Mouse (Mus musculus): ENCODE measurements around the gene Kcnj13. TPM values are rescaled to one million over a fixed set of nuclear protein-coding genes. Genes with fewer than 3 reads are reported as not detected.

Kcnj13 gene
- 10.4 and 11.2 TPM in 2 replicates for polyA plus RNA-seq (2014; fragmentation: Nextera tagmentation; extraction: Ambion mirVana)

- no peak within 1 kb of the TSS for H3K4me3 ChIP-seq (ENCODE audit: low read depth, low read length)
- DNase-seq (ENCODE audit: low spot score): peak; percentile 5
- peaks cover 17% of the 10 kb centered on the region for H3K36me3 ChIP-seq (ENCODE audit: control insufficient read depth, insufficient read depth, low read length)
- no peak within 1 kb of the TSS for H3K27ac ChIP-seq (ENCODE audit: low read depth, low read length)
- no peaks in the 10 kb centered on the region for H3K9me3 ChIP-seq (replicated peaks; ENCODE audit: control insufficient read depth, low read length)
- no peaks in the 10 kb centered on the region for H3K4me1 ChIP-seq (ENCODE audit: control insufficient read depth, insufficient read depth, low read length)
- ATAC-seq: no peak
- WGBS: 4% methylated on average over 6 of the region's 6 CpGs
- no peak within 1 kb of the TSS for H3K4me2 ChIP-seq (ENCODE audit: low read length)
- H3K9ac ChIP-seq (ENCODE audit: low read length): no peak within 1 kb of the TSS
- no peaks in the 10 kb centered on the region for H3K27me3 ChIP-seq (replicated peaks; ENCODE audit: control insufficient read depth, insufficient read depth, low read length)
Observed at GRCm38 (mm10) chr1:87394594-87394993, at the start of gene Kcnj13. Gene Kcnj13 (minus strand): TSS chr1:87394729.

- no peak for DNase-seq (ENCODE audit: low spot score)
- Histone ChIP-seq H3K4me1 (ENCODE audit: control insufficient read depth, insufficient read depth, low read length) (no peaks in the 10 kb centered on the region), H3K9ac (ENCODE audit: low read length) (no peak overlapping the region), H3K4me2 (ENCODE audit: low read length) (no peak overlapping the region), H3K36me3 (ENCODE audit: control insufficient read depth, insufficient read depth, low read length) (peaks cover 71% of the 10 kb centered on the region), H3K9me3 (replicated peaks; ENCODE audit: control insufficient read depth, low read length) (no peaks in the 10 kb centered on the region), H3K27ac (ENCODE audit: low read depth, low read length) (no peak overlapping the region), H3K27me3 (replicated peaks; ENCODE audit: control insufficient read depth, insufficient read depth, low read length) (no peaks in the 10 kb centered on the region), H3K4me3 (ENCODE audit: low read depth, low read length) (no peak overlapping the region)
- ATAC-seq: no peak
- 79% methylated on average over 6 of the region's 6 CpGs for WGBS
Observed at GRCm38 (mm10) chr1:87436583-87436982, 42.1 kb upstream of the Kcnj13 start.

GRCm38 (mm10) chr1:87435125-87435524 is 40.6 kb upstream of the Kcnj13 start:
- WGBS: 94% methylated on average over 2 of the region's 2 CpGs
- no peak for DNase-seq (ENCODE audit: low spot score)
- H3K36me3 ChIP-seq (ENCODE audit: control insufficient read depth, insufficient read depth, low read length): peaks cover 74% of the 10 kb centered on the region

DNA sequence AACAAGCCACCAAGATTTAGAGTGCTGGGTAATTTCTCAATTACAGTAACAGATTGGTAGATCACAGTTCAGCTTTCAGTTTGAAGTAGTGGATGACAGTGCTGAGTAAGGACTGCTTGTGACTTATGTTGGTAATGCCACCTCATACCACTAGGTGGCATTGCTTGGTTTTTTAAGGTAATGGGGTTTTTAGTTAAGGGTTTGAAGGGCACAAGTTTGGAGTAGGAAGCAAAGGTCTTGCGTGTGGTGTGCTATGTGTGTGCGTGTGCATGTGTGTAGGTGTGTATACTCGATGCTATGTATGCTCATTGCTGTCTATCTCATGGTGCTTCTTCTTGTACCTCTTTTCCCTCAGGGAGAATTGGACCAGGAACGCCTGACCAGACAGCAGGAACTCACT is 24.2 kb upstream of the Kcnj13 start:
- Histone ChIP-seq H3K27ac (ENCODE audit: low read depth, low read length) (no peak overlapping the region), H3K4me1 (ENCODE audit: control insufficient read depth, insufficient read depth, low read length) (no peaks in the 10 kb centered on the region), H3K27me3 (replicated peaks; ENCODE audit: control insufficient read depth, insufficient read depth, low read length) (no peaks in the 10 kb centered on the region), H3K4me2 (ENCODE audit: low read length) (no peak overlapping the region), H3K9ac (ENCODE audit: low read length) (no peak overlapping the region), H3K9me3 (replicated peaks; ENCODE audit: control insufficient read depth, low read length) (no peaks in the 10 kb centered on the region), H3K36me3 (ENCODE audit: control insufficient read depth, insufficient read depth, low read length) (peaks cover 62% of the 10 kb centered on the region), H3K4me3 (ENCODE audit: low read depth, low read length) (no peak overlapping the region)
- ATAC-seq (no peak), DNase-seq (ENCODE audit: low spot score) (peak; percentile 64)
- 88% methylated on average over 4 of the region's 4 CpGs for WGBS

More at GRCm38 (mm10) chr1:87435125-87435524, 40.6 kb upstream of the Kcnj13 start:
- no peak for ATAC-seq
- H3K4me3 ChIP-seq (ENCODE audit: low read depth, low read length): no peak overlapping the region
- no peaks in the 10 kb centered on the region for H3K27me3 ChIP-seq (replicated peaks; ENCODE audit: control insufficient read depth, insufficient read depth, low read length)
- H3K4me1 ChIP-seq (ENCODE audit: control insufficient read depth, insufficient read depth, low read length): no peaks in the 10 kb centered on the region
- no peaks in the 10 kb centered on the region for H3K9me3 ChIP-seq (replicated peaks; ENCODE audit: control insufficient read depth, low read length)
- no peak overlapping the region for H3K27ac ChIP-seq (ENCODE audit: low read depth, low read length)
- H3K9ac ChIP-seq (ENCODE audit: low read length): no peak overlapping the region
- H3K4me2 ChIP-seq (ENCODE audit: low read length): no peak overlapping the region

DNA sequence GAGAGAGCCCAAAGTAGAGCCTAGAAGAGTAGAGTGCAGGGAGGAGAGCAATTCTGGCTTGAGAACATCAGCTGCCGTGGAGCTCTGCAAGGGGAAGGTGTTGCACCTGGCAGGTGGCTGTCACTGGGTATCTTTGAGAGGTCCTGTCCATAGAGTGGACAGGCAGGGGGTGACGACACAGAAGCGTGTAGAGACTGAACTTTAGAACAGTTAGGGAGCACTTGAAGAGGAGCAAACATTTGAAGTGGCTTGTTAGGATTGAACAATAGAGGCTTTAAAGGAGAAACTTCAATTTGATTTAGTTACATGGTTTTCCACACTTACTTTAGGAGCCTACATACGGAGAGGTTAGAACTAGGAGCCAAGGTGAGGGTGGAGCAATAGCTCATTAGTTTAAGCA is 14.9 kb upstream of the Kcnj13 start:
- Histone ChIP-seq H3K9ac (ENCODE audit: low read length) (no peak overlapping the region), H3K36me3 (ENCODE audit: control insufficient read depth, insufficient read depth, low read length) (peaks cover 86% of the 10 kb centered on the region), H3K4me1 (ENCODE audit: control insufficient read depth, insufficient read depth, low read length) (no peaks in the 10 kb centered on the region), H3K27ac (ENCODE audit: low read depth, low read length) (no peak overlapping the region), H3K9me3 (replicated peaks; ENCODE audit: control insufficient read depth, low read length) (no peaks in the 10 kb centered on the region), H3K4me3 (ENCODE audit: low read depth, low read length) (no peak overlapping the region), H3K4me2 (ENCODE audit: low read length) (no peak overlapping the region), H3K27me3 (replicated peaks; ENCODE audit: control insufficient read depth, insufficient read depth, low read length) (no peaks in the 10 kb centered on the region)
- WGBS: 93% methylated on average over 4 of the region's 4 CpGs
- ATAC-seq (no peak), DNase-seq (ENCODE audit: low spot score) (no peak)

GRCm38 (mm10) chr1:87406012-87406411 is 11.5 kb upstream of the Kcnj13 start:
- no peaks in the 10 kb centered on the region for H3K4me1 ChIP-seq (ENCODE audit: control insufficient read depth, insufficient read depth, low read length)
- DNase-seq (ENCODE audit: low spot score) (no peak), ATAC-seq (no peak)
- H3K4me3 ChIP-seq (ENCODE audit: low read depth, low read length): no peak overlapping the region
- no peak overlapping the region for H3K27ac ChIP-seq (ENCODE audit: low read depth, low read length)
- peaks cover 61% of the 10 kb centered on the region for H3K36me3 ChIP-seq (ENCODE audit: control insufficient read depth, insufficient read depth, low read length)
- H3K9ac ChIP-seq (ENCODE audit: low read length): no peak overlapping the region
- H3K27me3 ChIP-seq (replicated peaks; ENCODE audit: control insufficient read depth, insufficient read depth, low read length): no peaks in the 10 kb centered on the region
- H3K9me3 ChIP-seq (replicated peaks; ENCODE audit: control insufficient read depth, low read length): no peaks in the 10 kb centered on the region
- H3K4me2 ChIP-seq (ENCODE audit: low read length): no peak overlapping the region

GRCm38 (mm10) chr1:87404710-87405109 is 10.2 kb upstream of the Kcnj13 start:
- no peak overlapping the region for H3K4me2 ChIP-seq (ENCODE audit: low read length)
- ATAC-seq (no peak), DNase-seq (ENCODE audit: low spot score) (no peak)
- H3K4me1 ChIP-seq (ENCODE audit: control insufficient read depth, insufficient read depth, low read length): no peaks in the 10 kb centered on the region
- no peak overlapping the region for H3K4me3 ChIP-seq (ENCODE audit: low read depth, low read length)
- H3K36me3 ChIP-seq (ENCODE audit: control insufficient read depth, insufficient read depth, low read length): peaks cover 51% of the 10 kb centered on the region
- H3K27me3 ChIP-seq (replicated peaks; ENCODE audit: control insufficient read depth, insufficient read depth, low read length): no peaks in the 10 kb centered on the region
- H3K9me3 ChIP-seq (replicated peaks; ENCODE audit: control insufficient read depth, low read length): no peaks in the 10 kb centered on the region
- no peak overlapping the region for H3K9ac ChIP-seq (ENCODE audit: low read length)
- H3K27ac ChIP-seq (ENCODE audit: low read depth, low read length): no peak overlapping the region
- WGBS: 86% methylated on average over 1 of the region's 1 CpGs

GRCm38 (mm10) chr1:87396923-87397586 is 2.5 kb upstream of the Kcnj13 start:
- ATAC-seq (no peak), DNase-seq (ENCODE audit: low spot score) (peak; percentile 36)
- Histone ChIP-seq H3K4me3 (ENCODE audit: low read depth, low read length) (no peak overlapping the region), H3K27ac (ENCODE audit: low read depth, low read length) (no peak overlapping the region), H3K4me2 (ENCODE audit: low read length) (no peak overlapping the region), H3K27me3 (replicated peaks; ENCODE audit: control insufficient read depth, insufficient read depth, low read length) (no peaks in the 10 kb centered on the region), H3K4me1 (ENCODE audit: control insufficient read depth, insufficient read depth, low read length) (no peaks in the 10 kb centered on the region), H3K36me3 (ENCODE audit: control insufficient read depth, insufficient read depth, low read length) (peaks cover 8% of the 10 kb centered on the region; the same call in 1 of the 2 replicates), H3K9ac (ENCODE audit: low read length) (no peak overlapping the region), H3K9me3 (replicated peaks; ENCODE audit: control insufficient read depth, low read length) (no peaks in the 10 kb centered on the region)
- 88% methylated on average over 7 of the region's 7 CpGs for WGBS

DNA sequence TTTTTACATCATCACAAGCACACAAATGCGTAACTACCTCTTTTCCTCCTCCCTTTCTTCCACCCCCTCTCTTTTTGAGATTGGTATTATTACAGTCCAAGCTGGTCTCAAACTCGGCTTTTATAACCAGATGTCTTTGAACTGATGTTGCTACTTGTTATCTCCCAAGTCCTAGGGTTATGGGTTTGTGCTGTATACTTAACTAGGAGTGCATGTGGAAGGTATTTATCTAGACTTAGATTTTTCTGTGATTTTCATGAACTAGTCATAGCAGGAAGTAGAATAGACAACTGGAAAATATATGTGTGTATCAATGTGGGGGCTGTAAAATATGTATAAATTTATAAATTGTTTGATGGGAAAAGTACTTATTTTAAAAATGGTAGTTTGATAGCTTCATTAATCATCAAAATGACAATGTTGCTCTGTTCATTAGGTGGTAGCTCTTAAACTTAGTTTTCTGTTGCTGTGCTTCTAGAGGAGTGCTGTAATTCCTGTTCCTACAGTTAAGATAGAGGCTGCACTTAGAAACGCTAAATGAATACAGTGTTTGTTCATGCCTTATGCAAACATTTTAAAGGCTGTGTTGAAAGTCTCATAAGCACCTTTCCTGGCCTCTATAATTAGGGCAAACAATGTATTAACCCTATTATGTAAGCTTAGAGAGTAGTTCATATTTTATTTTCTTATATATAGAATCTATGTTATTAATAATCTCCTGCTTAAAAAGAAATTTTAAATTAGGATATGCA is 909 bp downstream of the Kcnj13 start:
- DNase-seq (ENCODE audit: low spot score): no peak
- no peaks in the 10 kb centered on the region for H3K27me3 ChIP-seq (replicated peaks; ENCODE audit: control insufficient read depth, insufficient read depth, low read length)
- 76% methylated on average over 3 of the region's 3 CpGs for WGBS
- H3K27ac ChIP-seq (ENCODE audit: low read depth, low read length): no peak overlapping the region
- ATAC-seq: no peak
- H3K4me3 ChIP-seq (ENCODE audit: low read depth, low read length): no peak overlapping the region
- peaks cover 23% of the 10 kb centered on the region for H3K36me3 ChIP-seq (ENCODE audit: control insufficient read depth, insufficient read depth, low read length)
- no peaks in the 10 kb centered on the region for H3K9me3 ChIP-seq (replicated peaks; ENCODE audit: control insufficient read depth, low read length)
- H3K9ac ChIP-seq (ENCODE audit: low read length): no peak overlapping the region
- H3K4me1 ChIP-seq (ENCODE audit: control insufficient read depth, insufficient read depth, low read length): no peaks in the 10 kb centered on the region
- no peak overlapping the region for H3K4me2 ChIP-seq (ENCODE audit: low read length)
